Mouse (Mus musculus) megakaryocyte, embryonic 14.5 days (primary cell): Measurements from ENCODE around the gene Mettl9.

Source experiments
- FLI1 ChIP-seq: IDR thresholded peaks from 2 replicates; pipeline ENCODE4 v1.6.1; 2012; ENCODE audit warnings: low read length, inconsistent platforms, mixed read lengths
- GATA1 ChIP-seq: IDR thresholded peaks from 3 replicates; pipeline ENCODE4 v1.6.1; 2012; ENCODE audit warnings: mixed read lengths, low read length, inconsistent platforms, borderline replicate concordance

DNA sequence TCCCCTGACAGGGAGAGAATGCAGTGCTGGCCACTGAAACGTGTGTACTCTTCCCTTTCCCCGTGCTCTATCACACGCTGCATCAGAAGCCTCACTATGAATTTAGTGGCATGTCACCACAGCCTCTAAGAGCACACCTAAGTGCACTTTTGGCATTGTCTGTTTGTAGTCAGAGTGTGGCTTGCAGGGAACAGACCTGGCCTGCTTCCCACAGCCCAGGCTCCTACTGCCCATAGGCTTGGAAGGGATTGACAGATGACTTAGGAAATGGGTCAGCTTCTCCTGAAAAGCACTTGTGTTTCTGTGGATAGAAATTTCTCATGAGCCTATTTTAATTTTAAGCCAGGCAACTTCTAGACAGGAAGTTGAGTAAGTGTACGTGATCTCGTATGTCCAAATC lies 41.2 kb downstream of the Mettl9 start:
- no peak for TF ChIP-seq GATA1
- TF ChIP-seq FLI1: no peak
